Mouse (Mus musculus): ENCODE results near the gene Ifngr1.
A peak's percentile ranks its signal among the peaks of the same experiment; 100 is the strongest.

Ifngr1 gene

GRCm38 (mm10) chr10:19639630-19640029 lies 47.9 kb downstream of the Ifngr1 start:
- no peak for DNase-seq (ENCODE audit: low spot score in 2 of 2)

DNA sequence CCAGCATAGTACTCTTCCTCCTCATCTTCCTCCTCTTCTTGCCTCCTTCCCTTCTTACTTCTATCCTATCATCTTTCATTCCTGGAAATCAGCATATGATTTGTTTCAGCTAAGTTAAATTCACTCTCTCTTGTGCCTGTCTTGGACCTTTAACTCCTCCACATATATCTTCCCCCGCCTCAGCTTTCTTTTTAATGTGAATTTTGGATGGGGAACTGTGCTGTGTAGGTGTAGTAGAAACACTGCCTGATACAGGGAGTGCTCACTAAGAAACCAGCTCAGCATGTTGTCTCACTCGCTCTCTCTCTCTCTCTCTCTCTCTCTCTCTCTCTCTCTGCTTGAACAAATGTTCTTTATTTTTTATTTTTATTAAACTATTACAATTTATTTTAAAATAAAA lies 53.4 kb downstream of the Ifngr1 start:
- no peak for DNase-seq (ENCODE audit: low spot score in 2 of 2)

GRCm38 (mm10) chr10:19657426-19657825 lies 65.7 kb downstream of the Ifngr1 start:
- DNase-seq (ENCODE audit: low spot score in 2 of 2), result peak in 1 of 2 experiments; percentile 27

All from spleen, postnatal 10 days (tissue).